Mouse (Mus musculus): ENCODE data around the gene Atad5.

DNA sequence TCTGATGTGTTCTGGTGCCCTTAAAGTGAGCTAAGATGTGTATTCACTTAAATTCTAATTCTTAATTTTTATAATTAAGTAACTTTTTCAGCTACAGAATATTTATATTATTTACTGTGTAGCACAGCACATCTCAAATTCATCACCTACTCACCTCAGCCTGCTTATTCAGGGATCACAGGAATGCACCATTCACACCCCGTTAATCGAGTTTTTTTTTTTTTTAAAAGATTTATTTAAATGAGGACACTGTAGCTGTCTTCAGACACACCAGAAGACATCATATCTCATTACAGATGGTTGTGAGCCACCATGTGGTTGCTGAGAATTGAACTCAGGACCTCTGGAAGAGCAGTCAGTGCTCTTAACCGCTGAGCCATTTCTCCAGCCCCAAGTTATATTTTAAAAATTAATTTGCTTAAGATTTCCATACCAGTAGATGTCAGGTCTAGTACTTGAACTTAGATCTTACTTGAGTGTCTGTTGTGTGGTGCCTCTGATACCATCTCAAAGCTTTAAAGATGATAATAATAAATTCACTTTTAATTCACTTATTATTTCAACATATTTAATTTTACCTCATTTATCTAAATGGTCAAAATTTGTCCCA is 1.5 kb downstream of the Atad5 start:
- TF ChIP-seq EP300 (optimal IDR thresholded peaks at IDR 0.05): no peak
- TF ChIP-seq CTCF (IDR thresholded peaks at IDR 0.05; ENCODE audit: low read depth): no peak

All from stomach, postnatal 0 days (tissue).